Mouse (Mus musculus): ENCODE results near the gene Hdac1.

DNA sequence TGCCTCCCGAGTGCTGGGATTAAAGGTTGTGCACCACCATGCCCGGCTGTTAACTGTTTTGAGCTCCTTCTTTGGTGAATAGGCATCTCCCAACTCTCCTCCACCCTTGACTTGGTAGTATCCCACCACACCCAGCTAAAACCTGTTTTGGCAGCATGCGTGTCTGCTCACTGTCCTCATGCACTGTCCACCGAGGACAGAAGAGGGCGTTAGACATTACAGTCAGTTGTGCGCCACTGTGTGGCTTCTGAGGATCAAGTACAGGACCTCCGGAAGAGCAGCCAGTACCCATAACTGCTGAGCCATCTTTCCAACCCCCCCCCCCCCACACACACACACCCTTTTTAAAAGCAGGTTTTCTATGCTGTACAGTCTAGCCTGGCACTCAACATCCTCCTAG lies 47.8 kb downstream of the Hdac1 start:
- TF ChIP-seq CTCF (IDR thresholded peaks at IDR 0.05; ENCODE audit: low read depth), result 0 out of 2 replicates have a peak, but pooled peaks have one; percentile 9
- TF ChIP-seq EP300 (IDR thresholded peaks at IDR 0.05; ENCODE audit: low read depth), result no peak
